Mouse (Mus musculus): ENCODE measurements around the gene Pspn. TPM values are rescaled to one million over a fixed set of nuclear protein-coding genes. Genes with fewer than 3 reads are reported as not detected.

The Pspn gene
- polyA plus RNA-seq, 1 experiment from 2014 or later = 0.70 TPM

GRCm38 (mm10) chr17:57029691-57030090, 29.9 kb upstream of the Pspn start:
- peak overlapping the region; percentile 99 for H3K9ac ChIP-seq (ENCODE audit: low read length)
- H3K36me3 ChIP-seq (ENCODE audit: control insufficient read depth, insufficient read depth, low read length) = peaks cover 40% of the 10 kb centered on the region
- peak overlapping the region; percentile 98 for H3K4me3 ChIP-seq (ENCODE audit: low read depth, low read length)
- no peaks in the 10 kb centered on the region for H3K9me3 ChIP-seq (replicated peaks; ENCODE audit: control insufficient read depth, low read length)
- H3K4me1 ChIP-seq (ENCODE audit: control insufficient read depth, insufficient read depth, low read length) = peaks cover 10% of the 10 kb centered on the region
- no peak overlapping the region for H3K27ac ChIP-seq (ENCODE audit: low read depth, low read length)
- H3K27me3 ChIP-seq (replicated peaks; ENCODE audit: control insufficient read depth, insufficient read depth, low read length) = no peaks in the 10 kb centered on the region
- 54% methylated on average over 8 of the region's 8 CpGs for WGBS
- no peak for ATAC-seq
- peak overlapping the region; percentile 63 for H3K4me2 ChIP-seq (ENCODE audit: low read length)
- no peak for DNase-seq (ENCODE audit: low spot score)

GRCm38 (mm10) chr17:57027471-57027870, 27.7 kb upstream of the Pspn start:
- DNase-seq (ENCODE audit: low spot score) (no peak), ATAC-seq (no peak)
- Histone ChIP-seq H3K36me3 (ENCODE audit: control insufficient read depth, insufficient read depth, low read length) (peaks cover 62% of the 10 kb centered on the region), H3K4me1 (ENCODE audit: control insufficient read depth, insufficient read depth, low read length) (peaks cover 10% of the 10 kb centered on the region), H3K9me3 (replicated peaks; ENCODE audit: control insufficient read depth, low read length) (no peaks in the 10 kb centered on the region), H3K27me3 (replicated peaks; ENCODE audit: control insufficient read depth, insufficient read depth, low read length) (no peaks in the 10 kb centered on the region), H3K4me2 (ENCODE audit: low read length) (no peak overlapping the region), H3K4me3 (ENCODE audit: low read depth, low read length) (no peak overlapping the region), H3K27ac (ENCODE audit: low read depth, low read length) (no peak overlapping the region), H3K9ac (ENCODE audit: low read length) (no peak overlapping the region)
- WGBS = 93% methylated on average over 4 of the region's 4 CpGs

- H3K27me3 ChIP-seq (replicated peaks; ENCODE audit: control insufficient read depth, insufficient read depth, low read length) = no peaks in the 10 kb centered on the region
- peaks cover 61% of the 10 kb centered on the region for H3K36me3 ChIP-seq (ENCODE audit: control insufficient read depth, insufficient read depth, low read length)
- no peak for ATAC-seq
- no peaks in the 10 kb centered on the region for H3K9me3 ChIP-seq (replicated peaks; ENCODE audit: control insufficient read depth, low read length)
- H3K4me1 ChIP-seq (ENCODE audit: control insufficient read depth, insufficient read depth, low read length) = no peaks in the 10 kb centered on the region
- no peak for DNase-seq (ENCODE audit: low spot score)
- H3K4me2 ChIP-seq (ENCODE audit: low read length) = no peak overlapping the region
- 91% methylated on average over 5 of the region's 5 CpGs for WGBS
- H3K27ac ChIP-seq (ENCODE audit: low read depth, low read length) = no peak overlapping the region
- no peak overlapping the region for H3K4me3 ChIP-seq (ENCODE audit: low read depth, low read length)
- H3K9ac ChIP-seq (ENCODE audit: low read length) = no peak overlapping the region
These were observed 21.1 kb upstream of the Pspn start for GRCm38 (mm10) chr17:57020960-57021359.

GRCm38 (mm10) chr17:57019693-57020092, 19.9 kb upstream of the Pspn start:
- no peak for DNase-seq (ENCODE audit: low spot score)
- no peak overlapping the region for H3K4me3 ChIP-seq (ENCODE audit: low read depth, low read length)

GRCm38 (mm10) chr17:57012245-57012795, 12.5 kb upstream of the Pspn start:
- Histone ChIP-seq H3K9ac (ENCODE audit: low read length) (no peak overlapping the region; the same call in 1 of the 2 replicates), H3K9me3 (replicated peaks; ENCODE audit: control insufficient read depth, low read length) (no peaks in the 10 kb centered on the region), H3K27ac (ENCODE audit: low read depth, low read length) (peak overlapping the region; percentile 87; the same call in 1 of the 2 replicates), H3K27me3 (replicated peaks; ENCODE audit: control insufficient read depth, insufficient read depth, low read length) (no peaks in the 10 kb centered on the region), H3K4me1 (ENCODE audit: control insufficient read depth, insufficient read depth, low read length) (peaks cover 11% of the 10 kb centered on the region; the same call in 1 of the 2 replicates), H3K4me2 (ENCODE audit: low read length) (peak overlapping the region; percentile 57), H3K4me3 (ENCODE audit: low read depth, low read length) (peak overlapping the region; percentile 68), H3K36me3 (ENCODE audit: control insufficient read depth, insufficient read depth, low read length) (peaks cover 20% of the 10 kb centered on the region)
- 75% methylated on average over 13 of the region's 13 CpGs for WGBS
- no peak for DNase-seq (ENCODE audit: low spot score)
- no peak for ATAC-seq

More at GRCm38 (mm10) chr17:57019693-57020092, 19.9 kb upstream of the Pspn start:
- Histone ChIP-seq H3K27ac (ENCODE audit: low read depth, low read length) (no peak overlapping the region), H3K9me3 (replicated peaks; ENCODE audit: control insufficient read depth, low read length) (no peaks in the 10 kb centered on the region), H3K9ac (ENCODE audit: low read length) (no peak overlapping the region), H3K4me1 (ENCODE audit: control insufficient read depth, insufficient read depth, low read length) (no peaks in the 10 kb centered on the region), H3K27me3 (replicated peaks; ENCODE audit: control insufficient read depth, insufficient read depth, low read length) (no peaks in the 10 kb centered on the region), H3K4me2 (ENCODE audit: low read length) (no peak overlapping the region), H3K36me3 (ENCODE audit: control insufficient read depth, insufficient read depth, low read length) (peaks cover 48% of the 10 kb centered on the region)
- 79% methylated on average over 2 of the region's 2 CpGs for WGBS
- ATAC-seq = no peak

GRCm38 (mm10) chr17:57011236-57012141, 11.7 kb upstream of the Pspn start, which contains the start of the genes Gtf2f1 and Gm17949:
Gtf2f1 (minus strand) TSS chr17:57011288.
Gm17949 (plus strand) TSS chr17:57011469.
- Histone ChIP-seq H3K36me3 (ENCODE audit: control insufficient read depth, insufficient read depth, low read length) (peaks cover 28% of the 10 kb centered on the region), H3K4me2 (ENCODE audit: low read length) (peak within 1 kb of the TSS; percentile 94), H3K4me3 (ENCODE audit: low read depth, low read length) (peak within 1 kb of the TSS; percentile 68), H3K4me1 (ENCODE audit: control insufficient read depth, insufficient read depth, low read length) (peaks cover 11% of the 10 kb centered on the region; the same call in 1 of the 2 replicates), H3K27ac (ENCODE audit: low read depth, low read length) (peak within 1 kb of the TSS; percentile 87), H3K9ac (ENCODE audit: low read length) (peak within 1 kb of the TSS; percentile 81), H3K27me3 (replicated peaks; ENCODE audit: control insufficient read depth, insufficient read depth, low read length) (no peaks in the 10 kb centered on the region), H3K9me3 (replicated peaks; ENCODE audit: control insufficient read depth, low read length) (no peaks in the 10 kb centered on the region)
- ATAC-seq = peak; percentile 94
- DNase-seq (ENCODE audit: low spot score) = peak; percentile 100
- WGBS = under 1% methylated on average over 51 of the region's 51 CpGs

- peak overlapping the region; percentile 81 for H3K9ac ChIP-seq (ENCODE audit: low read length)
- under 1% methylated on average over 19 of the region's 19 CpGs for WGBS
- H3K27ac ChIP-seq (ENCODE audit: low read depth, low read length) = peak overlapping the region; percentile 44; the same call in 1 of the 2 replicates
- H3K4me3 ChIP-seq (ENCODE audit: low read depth, low read length) = peak overlapping the region; percentile 68
- H3K4me2 ChIP-seq (ENCODE audit: low read length) = peak overlapping the region; percentile 94
- DNase-seq (ENCODE audit: low spot score) = no peak
- peak; percentile 47 for ATAC-seq
- H3K36me3 ChIP-seq (ENCODE audit: control insufficient read depth, insufficient read depth, low read length) = peaks cover 35% of the 10 kb centered on the region
- no peaks in the 10 kb centered on the region for H3K27me3 ChIP-seq (replicated peaks; ENCODE audit: control insufficient read depth, insufficient read depth, low read length)
- peaks cover 11% of the 10 kb centered on the region; the same call in 1 of the 2 replicates for H3K4me1 ChIP-seq (ENCODE audit: control insufficient read depth, insufficient read depth, low read length)
- no peaks in the 10 kb centered on the region for H3K9me3 ChIP-seq (replicated peaks; ENCODE audit: control insufficient read depth, low read length)
These were observed 11.1 kb upstream of the Pspn start for GRCm38 (mm10) chr17:57010911-57011235.

GRCm38 (mm10) chr17:57007137-57007905, 7.5 kb upstream of the Pspn start:
- Histone ChIP-seq H3K9ac (ENCODE audit: low read length) (no peak overlapping the region), H3K27me3 (replicated peaks; ENCODE audit: control insufficient read depth, insufficient read depth, low read length) (no peaks in the 10 kb centered on the region), H3K9me3 (replicated peaks; ENCODE audit: control insufficient read depth, low read length) (no peaks in the 10 kb centered on the region), H3K36me3 (ENCODE audit: control insufficient read depth, insufficient read depth, low read length) (peaks cover 70% of the 10 kb centered on the region), H3K4me1 (ENCODE audit: control insufficient read depth, insufficient read depth, low read length) (peaks cover 11% of the 10 kb centered on the region; the same call in 1 of the 2 replicates), H3K27ac (ENCODE audit: low read depth, low read length) (no peak overlapping the region), H3K4me3 (ENCODE audit: low read depth, low read length) (no peak overlapping the region), H3K4me2 (ENCODE audit: low read length) (no peak overlapping the region)
- no peak for DNase-seq (ENCODE audit: low spot score)
- WGBS = 91% methylated on average over 13 of the region's 13 CpGs
- ATAC-seq = no peak

Data from forebrain, embryonic 14.5 days (tissue).